ENCODE assay signal across 1 mouse cellular context in the genomic region with DNA sequence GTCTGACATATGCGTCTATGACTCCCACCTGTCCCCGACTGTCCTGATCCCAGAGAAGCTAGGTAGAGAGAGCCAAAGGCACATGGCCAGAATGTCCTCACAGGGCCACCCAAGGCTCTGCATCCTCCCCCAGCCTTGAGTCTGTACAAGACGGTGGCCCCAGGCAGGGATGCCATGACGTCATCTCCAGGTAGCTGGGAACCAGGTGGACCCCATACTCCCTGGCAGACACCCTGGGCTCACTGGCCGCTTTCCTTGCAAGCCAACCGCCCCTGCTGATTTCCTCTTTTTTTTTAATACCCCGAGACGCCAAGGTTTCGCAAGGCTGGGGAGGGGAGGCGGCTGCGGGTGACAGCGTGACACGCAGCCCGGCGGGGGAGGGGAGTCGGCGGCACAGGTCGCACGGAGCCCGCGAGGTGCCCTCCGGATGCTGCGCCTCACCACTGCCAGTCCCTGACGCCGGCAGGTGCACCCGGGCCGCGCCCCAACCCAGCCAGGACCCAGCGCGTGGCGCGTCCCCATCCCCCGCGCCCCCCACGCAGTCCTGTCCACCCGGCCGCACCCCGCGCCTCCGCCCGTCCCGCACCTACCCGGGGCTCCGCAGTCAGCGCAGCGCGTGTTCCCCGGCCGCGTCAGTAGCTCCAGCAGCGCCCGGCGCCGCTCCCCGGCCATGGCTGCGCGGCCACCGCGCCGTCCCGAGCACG.
A peak's percentile ranks its signal among the peaks of the same experiment; 100 is the strongest.
TF ChIP-seq lines count a peak whose summit lies in the region.

No protein-coding gene starts in this region.

TF ChIP-seq in MEL, 35 proteins besides CTCF, POLR2A, EP300 and RAD21:
- TF ChIP-seq ZC3H11A (IDR thresholded peaks at IDR 0.05; ENCODE audit: low read depth, low read length) (no peak), NRF1 (IDR thresholded peaks at IDR 0.05; ENCODE audit: insufficient read depth, low read depth, low read length, poor library complexity, severe bottlenecking) (no peak), KAT2A (conservative IDR thresholded peaks at IDR 0.05; ENCODE audit: low read depth, low read length) (no peak), ZNF384 (IDR thresholded peaks at IDR 0.05; ENCODE audit: low read depth, low read length) (peak; percentile 63; the same call in 1 of the 2 replicates), USF2 (IDR thresholded peaks at IDR 0.05; ENCODE audit: borderline replicate concordance in 1 of 2, insufficient read depth in 1 of 2, low read depth in 1 of 2, low read length in 2 of 2) (no peak), MAX (IDR thresholded peaks at IDR 0.05; ENCODE audit: low read length) (no peak), TCF12 (IDR thresholded peaks at IDR 0.05; ENCODE audit: low read depth, low read length) (0 out of 2 replicates have a peak, but pooled peaks have one; percentile 3), SIN3A (IDR thresholded peaks at IDR 0.05; ENCODE audit: low read length) (0 out of 2 replicates have a peak, but pooled peaks have one; percentile 32), MXI1 (IDR thresholded peaks at IDR 0.05; ENCODE audit: low read depth, low read length) (0 out of 2 replicates have a peak, but pooled peaks have one; percentile 38)
